In genomic region chr2:73213871-73214659, GRCm38 (mm10) we compare ENCODE assay signal across 8 mouse cellular contexts. TPM values are rescaled to one million over a fixed set of nuclear protein-coding genes. Genes with fewer than 3 reads are reported as not detected.
DNase-seq lines count a peak whose midpoint lies in the region; ATAC-seq and TF ChIP-seq lines count a peak whose summit lies in the region.

No protein-coding gene starts in this region.

- WGBS in forebrain, embryonic 15.5 days = under 1% methylated on average over 62 of the region's 68 CpGs
- under 1% methylated on average over 65 of the region's 68 CpGs for WGBS in lung, adult 2 months

- no peaks in the 10 kb centered on the region for H3K27me3 ChIP-seq in forebrain, embryonic 15.5 days

- peak; percentile 82 for DNase-seq in ES-E14 (ENCODE audit: low read depth, low spot score)
- DNase-seq in cerebellum, adult 11-12 months = peak; percentile 93
- DNase-seq in heart, postnatal 25 days (ENCODE audit: low spot score) = peak; percentile 86
- peak; percentile 92 to 93 for DNase-seq in layer of hippocampus, adult 18-20 months (ENCODE audit: low spot score in 2 of 2)
- peak; percentile 91 for DNase-seq in lung, adult 2 months
- DNase-seq in thymus, adult 18-20 months = peak; percentile 90 to 94

- H3K9ac ChIP-seq in ES-E14 (ENCODE audit: insufficient read depth, low read depth, low read length, poor library complexity, severe bottlenecking) = peak overlapping the region; percentile 93
- peak overlapping the region; percentile 88 for H3K9ac ChIP-seq in forebrain, embryonic 15.5 days (replicated peaks)

- peaks cover 0 to 3% of the 10 kb centered on the region in 2 experiments; a peak in 1 of 4 replicates for H3K4me1 ChIP-seq in ES-E14 (ENCODE audit: control insufficient read depth in 2 of 2, insufficient read depth in 2 of 2, low read length in 2 of 2, poor library complexity in 1 of 2)
- H3K4me1 ChIP-seq in forebrain, embryonic 15.5 days = peaks cover 23% of the 10 kb centered on the region
- H3K4me1 ChIP-seq in lung, adult 2 months (ENCODE audit: control insufficient read depth, insufficient read depth, low read length) = peaks cover 6% of the 10 kb centered on the region

- peak overlapping the region; percentile 85 to 86 for H3K4me3 ChIP-seq in ES-E14 (ENCODE audit: insufficient read depth in 1 of 2, low read depth in 1 of 2, low read length in 2 of 2, poor library complexity in 1 of 2, severe bottlenecking in 1 of 2)
- H3K4me3 ChIP-seq in forebrain, embryonic 15.5 days = peak overlapping the region; percentile 89
- H3K4me3 ChIP-seq in lung, adult 2 months (replicated peaks; ENCODE audit: extremely low read depth, low read depth, low read length) = peak overlapping the region; percentile 78

- peaks cover 5% of the 10 kb centered on the region for H3K36me3 ChIP-seq in ES-E14 (ENCODE audit: control insufficient read depth, insufficient read depth, low read length, poor library complexity, severe bottlenecking)
- peaks cover 7% of the 10 kb centered on the region for H3K36me3 ChIP-seq in forebrain, embryonic 15.5 days

- intact Hi-C loops in heart, postnatal 25 days (cut with DNase I) = loop anchor here (2.0 to 10.0 kb wide), 2 partner anchors 65 to 171 kb away; partner anchors contain the start of gene Gpr155

- TF ChIP-seq CTCF in lung, adult 2 months (IDR thresholded peaks at IDR 0.05; ENCODE audit: insufficient read depth, low read length) = no peak

- H3K4me2 ChIP-seq in forebrain, embryonic 15.5 days (replicated peaks) = peak overlapping the region; percentile 95

- no peaks in the 10 kb centered on the region for H3K9me3 ChIP-seq in ES-E14 (ENCODE audit: control insufficient read depth, insufficient read depth, low read depth, low read length)
- no peaks in the 10 kb centered on the region for H3K9me3 ChIP-seq in forebrain, embryonic 15.5 days

- in situ Hi-C loops in ES-E14 (cut with MboI; ENCODE audit: low sequenced_read_pairs in 2 of 2, unreplicated experiment in 2 of 2) = no loop called here

- 0 out of 2 replicates have a peak, but pooled peaks have one; percentile 8 for TF ChIP-seq POLR2A in lung, adult 2 months (IDR thresholded peaks at IDR 0.05; ENCODE audit: borderline replicate concordance, extremely low read depth, low read depth, low read length)

- peak; percentile 98 for ATAC-seq in forebrain, embryonic 15.5 days (replicated peaks)
- peak; percentile 96 for ATAC-seq in neutrophil, adult 5-6 weeks (ENCODE audit: extremely low read depth, insufficient number of reproducible peaks, low FRiP score, poor library complexity, severe bottlenecking)

- 0 out of 2 replicates have a peak overlapping the region, but pooled peaks have one; percentile 18 for H3K27ac ChIP-seq in ES-E14 (ENCODE audit: insufficient read depth, low read depth, low read length, poor library complexity, severe bottlenecking)
- peak overlapping the region; percentile 52 for H3K27ac ChIP-seq in forebrain, embryonic 15.5 days (replicated peaks)

TF ChIP-seq in ES-E14, 5 proteins besides CTCF, POLR2A, EP300 and RAD21:
- TF ChIP-seq HCFC1 (IDR thresholded peaks at IDR 0.05; ENCODE audit: borderline replicate concordance, insufficient read depth, low read length) (peak; percentile 51; the same call in 1 of the 2 replicates), CHD2 (IDR thresholded peaks at IDR 0.05; ENCODE audit: low read depth, low read length) (no peak)

RNA-seq across cellular contexts. Expression of gene Ola1, which starts 4.7 kb away (rescaled TPM):
- total RNA-seq in ES-E14 (2012; rRNA removed) = 61.5 and 90.5 TPM in 2 replicates
- polyA plus RNA-seq in forebrain, embryonic 15.5 days (2015; fragmentation: Nextera tagmentation; extraction: Ambion mirVana) = 97.2 and 99.5 TPM in 2 replicates
- total RNA-seq in heart, postnatal 25 days (2021) = 10 to 100 TPM; 44.6 to 48.3 TPM
- 100 to 1,000 TPM; 109 to 112 TPM for total RNA-seq in layer of hippocampus, adult 18-20 months (2021)
- 2.4 and 5.3 TPM in 2 replicates for polyA plus RNA-seq in lung, adult 2 months (2012; rRNA removed)
- 25.4 and 29.8 TPM in 2 replicates for total RNA-seq in neutrophil, adult 5-6 weeks (2017)

RNA-seq across cellular contexts. Expression of gene Sp9, which starts 57.7 kb away (rescaled TPM):
- total RNA-seq in ES-E14 (2012; rRNA removed) = 0.74 and 0.80 TPM in 2 replicates
- 12.4 and 13.5 TPM in 2 replicates for polyA plus RNA-seq in forebrain, embryonic 15.5 days (2015; fragmentation: Nextera tagmentation; extraction: Ambion mirVana)
- total RNA-seq in heart, postnatal 25 days (2021) = not detected
- total RNA-seq in layer of hippocampus, adult 18-20 months (2021) = 1 to 10 TPM; 3.7 to 4.3 TPM
- polyA plus RNA-seq in lung, adult 2 months (2012; rRNA removed) = not detected in 2 replicates
- not detected in 2 replicates for total RNA-seq in neutrophil, adult 5-6 weeks (2017)

Comparison
In these comparisons a context has a peak if more than half of its experiments do, and no peak if none do; other contexts are left out.
1. Peak in every context shown above with its lines: DNase-seq, ATAC-seq, H3K4me3 ChIP-seq and H3K27ac ChIP-seq.